Mouse (Mus musculus): ENCODE results near the gene Ripk3. TPM values are rescaled to one million over a fixed set of nuclear protein-coding genes. Genes with fewer than 3 reads are reported as not detected.

Ripk3 gene
- polyA plus RNA-seq, 1 experiment from 2014 or later, result 3.2 TPM

DNA sequence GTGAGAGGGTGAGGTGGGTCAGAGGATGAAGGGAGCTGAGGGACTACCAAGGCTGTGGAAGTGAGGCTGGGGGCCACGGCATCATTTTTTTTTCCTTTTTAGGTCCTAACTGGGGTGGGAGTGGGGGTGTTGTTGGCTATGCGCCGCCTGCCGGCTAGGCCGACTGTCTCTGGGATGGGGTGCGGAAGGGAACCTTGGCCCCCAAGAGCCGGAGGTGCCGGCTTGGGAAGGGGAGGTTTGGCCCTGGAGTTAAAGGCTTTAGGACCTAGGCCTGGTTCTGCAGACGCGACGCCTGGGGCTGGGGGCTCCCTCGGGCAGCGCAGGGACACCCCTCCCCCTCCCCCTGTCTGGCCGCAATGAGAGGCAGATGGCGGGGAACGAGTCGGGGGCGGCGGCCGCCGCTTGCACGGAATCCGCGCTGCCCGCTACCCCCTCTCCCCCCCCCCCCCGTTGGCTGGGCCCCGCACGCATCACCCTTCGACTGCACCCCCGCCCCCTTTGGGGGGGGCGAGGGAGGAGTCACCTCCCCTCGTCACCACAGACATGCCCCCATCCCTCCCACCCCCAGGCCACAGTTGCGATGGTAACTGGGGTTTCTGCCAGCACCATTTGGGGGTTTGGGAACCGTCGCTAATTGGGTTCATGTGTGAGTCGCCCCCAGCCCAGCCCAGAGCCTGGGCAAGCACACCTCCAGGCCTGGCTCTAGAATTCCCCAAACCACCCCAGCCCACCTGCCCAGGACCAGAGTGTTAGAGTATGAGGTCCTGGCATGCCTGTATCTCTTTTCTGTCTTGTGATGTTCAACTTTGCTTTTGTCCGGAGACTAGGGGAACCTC, 36.8 kb upstream of the Ripk3 start:
- no peaks in the 10 kb centered on the region for H3K27me3 ChIP-seq (replicated peaks; ENCODE audit: control insufficient read depth, insufficient read depth, low read length)
- peak overlapping the region; percentile 50 for H3K4me3 ChIP-seq (replicated peaks; ENCODE audit: low read length)
- H3K36me3 ChIP-seq (ENCODE audit: control insufficient read depth, insufficient read depth), result no peaks in the 10 kb centered on the region
- H3K9me3 ChIP-seq (ENCODE audit: control insufficient read depth, low read length), result no peaks in the 10 kb centered on the region
- H3K9ac ChIP-seq (replicated peaks; ENCODE audit: low read depth, low read length), result peak overlapping the region; percentile 52
- WGBS, result 1% methylated on average over 19 of the region's 37 CpGs
- peak overlapping the region; percentile 66 for H3K27ac ChIP-seq (ENCODE audit: low read length)
- peak; percentile 23 for ATAC-seq
- peak overlapping the region; percentile 69 for H3K4me2 ChIP-seq (ENCODE audit: low read length)
- H3K4me1 ChIP-seq (replicated peaks; ENCODE audit: control insufficient read depth, insufficient read depth, low read length), result peaks cover 31% of the 10 kb centered on the region

DNA sequence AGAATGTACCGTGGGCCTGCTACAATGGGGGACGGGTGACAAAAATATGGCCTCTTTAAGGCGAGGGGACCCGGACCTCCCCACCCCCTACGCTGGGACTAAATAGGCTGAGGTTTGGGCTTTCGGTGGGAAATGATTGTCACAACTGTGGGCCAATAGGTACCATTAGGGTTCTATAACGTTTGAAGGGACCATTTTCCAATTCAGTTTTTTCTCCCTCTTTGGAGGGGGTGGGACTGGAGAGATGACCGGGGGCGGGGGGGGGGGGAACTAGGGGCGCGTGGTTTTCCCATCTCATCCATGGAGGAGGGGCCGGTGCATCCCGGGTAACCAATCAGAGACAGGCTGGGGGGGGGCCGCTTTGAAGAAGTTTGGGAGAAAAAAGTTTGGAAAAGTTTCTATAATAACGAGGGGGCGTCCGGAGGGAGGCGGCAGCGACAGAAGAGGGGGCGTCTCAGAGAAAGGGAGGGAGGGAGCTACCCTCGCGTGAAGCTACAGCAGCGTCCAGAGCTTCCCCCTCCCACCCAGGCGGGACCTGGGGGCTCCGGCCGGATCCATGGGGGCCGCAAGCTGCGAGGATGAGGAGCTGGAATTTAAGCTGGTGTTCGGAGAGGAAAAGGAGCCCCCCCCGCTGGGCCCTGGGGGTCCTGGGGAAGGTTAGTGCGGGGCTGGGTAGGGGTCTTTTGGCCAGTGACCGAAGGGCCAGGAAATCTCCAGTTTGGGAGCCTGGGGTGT, 36.0 kb upstream of the Ripk3 start:
- peak overlapping the region; percentile 69 for H3K4me2 ChIP-seq (ENCODE audit: low read length)
- H3K36me3 ChIP-seq (ENCODE audit: control insufficient read depth, insufficient read depth), result no peaks in the 10 kb centered on the region
- H3K4me1 ChIP-seq (replicated peaks; ENCODE audit: control insufficient read depth, insufficient read depth, low read length), result peaks cover 31% of the 10 kb centered on the region
- H3K9ac ChIP-seq (replicated peaks; ENCODE audit: low read depth, low read length), result peak overlapping the region; percentile 52
- H3K27me3 ChIP-seq (replicated peaks; ENCODE audit: control insufficient read depth, insufficient read depth, low read length), result no peaks in the 10 kb centered on the region
- H3K4me3 ChIP-seq (replicated peaks; ENCODE audit: low read length), result peak overlapping the region; percentile 50
- peak overlapping the region; percentile 66 for H3K27ac ChIP-seq (ENCODE audit: low read length)
- 0% methylated on average over 31 of the region's 32 CpGs for WGBS
- ATAC-seq, result 0 out of 2 replicates have a peak, but pooled peaks have one; percentile 12
- no peaks in the 10 kb centered on the region for H3K9me3 ChIP-seq (ENCODE audit: control insufficient read depth, low read length)

DNA sequence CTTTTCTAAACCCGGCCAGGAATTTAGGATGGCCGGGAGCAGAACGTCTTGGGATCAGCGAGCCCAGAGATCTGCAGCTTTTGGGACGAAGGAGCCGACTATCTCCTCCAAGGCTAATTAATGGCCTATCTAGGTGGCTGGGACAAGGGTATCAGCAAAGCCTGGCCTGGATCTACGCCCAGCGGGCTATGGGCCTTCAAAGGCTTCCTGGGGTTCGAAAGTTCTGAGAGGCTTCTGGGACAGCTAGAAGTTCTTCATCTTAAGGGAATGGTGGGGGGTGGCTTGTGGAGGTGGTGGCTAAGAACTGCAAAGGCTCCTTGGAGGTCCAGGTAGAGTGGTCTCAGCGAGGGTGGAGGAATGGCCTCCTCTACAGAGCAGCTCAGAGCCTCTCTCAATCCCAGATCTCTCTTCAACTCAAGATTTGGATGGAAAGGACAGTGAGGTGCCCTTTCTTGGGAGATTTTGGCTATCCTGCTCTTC, 35.4 kb upstream of the Ripk3 start:
- H3K4me3 ChIP-seq (replicated peaks; ENCODE audit: low read length), result peak overlapping the region; percentile 49
- peak overlapping the region; percentile 61; the same call in 1 of the 2 replicates for H3K9ac ChIP-seq (replicated peaks; ENCODE audit: low read depth, low read length)
- peak overlapping the region; percentile 66; the same call in 1 of the 2 replicates for H3K27ac ChIP-seq (ENCODE audit: low read length)
- 3% methylated on average over 10 of the region's 10 CpGs for WGBS
- H3K4me1 ChIP-seq (replicated peaks; ENCODE audit: control insufficient read depth, insufficient read depth, low read length), result peaks cover 31% of the 10 kb centered on the region
- no peaks in the 10 kb centered on the region for H3K36me3 ChIP-seq (ENCODE audit: control insufficient read depth, insufficient read depth)
- peak overlapping the region; percentile 69 for H3K4me2 ChIP-seq (ENCODE audit: low read length)
- H3K9me3 ChIP-seq (ENCODE audit: control insufficient read depth, low read length), result no peaks in the 10 kb centered on the region
- H3K27me3 ChIP-seq (replicated peaks; ENCODE audit: control insufficient read depth, insufficient read depth, low read length), result no peaks in the 10 kb centered on the region
- ATAC-seq, result no peak

DNA sequence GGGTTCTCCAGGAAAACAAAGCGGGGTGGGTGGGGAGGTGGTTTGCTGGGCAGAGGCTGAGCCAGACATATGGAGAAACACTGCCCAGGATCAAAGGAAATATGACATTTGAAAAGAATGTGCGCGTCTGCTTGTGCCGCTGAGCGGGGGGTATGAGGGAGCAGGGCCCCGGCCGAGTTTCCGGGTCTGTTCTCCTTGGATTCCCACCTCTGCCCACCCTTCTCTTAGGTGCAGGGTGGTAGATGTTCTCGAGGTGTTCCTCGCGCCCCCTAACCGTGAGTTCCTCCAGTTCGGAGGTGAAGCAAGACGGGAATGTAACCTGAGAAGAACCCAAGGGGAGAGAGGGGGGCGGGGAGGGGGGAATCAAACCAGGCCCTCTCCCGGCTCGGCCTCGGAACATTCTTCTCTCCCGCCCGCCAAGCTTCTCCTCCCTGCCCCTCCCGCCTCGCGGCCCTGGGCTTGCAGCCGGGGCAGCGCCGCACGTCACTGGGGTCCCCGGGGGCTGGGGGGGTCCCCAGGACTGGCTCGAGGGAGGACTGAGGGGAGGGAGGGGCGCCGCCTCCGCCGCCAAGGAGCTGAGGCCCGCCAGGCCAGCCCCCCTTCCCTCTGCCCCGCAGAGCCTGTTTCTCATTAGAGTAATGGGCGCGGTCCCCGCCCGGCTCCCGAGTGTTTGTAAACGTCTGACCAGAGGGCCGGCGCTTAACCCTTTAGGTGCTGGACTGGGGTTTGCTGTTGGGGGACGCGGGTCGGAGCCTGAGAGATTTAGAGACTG, 34.5 kb upstream of the Ripk3 start, which contains the start of gene Nfatc4:
TSS of gene Nfatc4 (plus strand) at position 154 of the 772 bp plus-strand sequence.
- H3K4me3 ChIP-seq (replicated peaks; ENCODE audit: low read length), result peak within 1 kb of the TSS; percentile 49
- H3K36me3 ChIP-seq (ENCODE audit: control insufficient read depth, insufficient read depth), result no peaks in the 10 kb centered on the region
- no peaks in the 10 kb centered on the region for H3K27me3 ChIP-seq (replicated peaks; ENCODE audit: control insufficient read depth, insufficient read depth, low read length)
- H3K4me2 ChIP-seq (ENCODE audit: low read length), result peak within 1 kb of the TSS; percentile 69
- H3K9ac ChIP-seq (replicated peaks; ENCODE audit: low read depth, low read length), result peak within 1 kb of the TSS; percentile 61
- peaks cover 31% of the 10 kb centered on the region for H3K4me1 ChIP-seq (replicated peaks; ENCODE audit: control insufficient read depth, insufficient read depth, low read length)
- no peaks in the 10 kb centered on the region for H3K9me3 ChIP-seq (ENCODE audit: control insufficient read depth, low read length)
- ATAC-seq, result peak; percentile 63
- under 1% methylated on average over 46 of the region's 46 CpGs for WGBS
- peak within 1 kb of the TSS; percentile 69 for H3K27ac ChIP-seq (ENCODE audit: low read length)

DNA sequence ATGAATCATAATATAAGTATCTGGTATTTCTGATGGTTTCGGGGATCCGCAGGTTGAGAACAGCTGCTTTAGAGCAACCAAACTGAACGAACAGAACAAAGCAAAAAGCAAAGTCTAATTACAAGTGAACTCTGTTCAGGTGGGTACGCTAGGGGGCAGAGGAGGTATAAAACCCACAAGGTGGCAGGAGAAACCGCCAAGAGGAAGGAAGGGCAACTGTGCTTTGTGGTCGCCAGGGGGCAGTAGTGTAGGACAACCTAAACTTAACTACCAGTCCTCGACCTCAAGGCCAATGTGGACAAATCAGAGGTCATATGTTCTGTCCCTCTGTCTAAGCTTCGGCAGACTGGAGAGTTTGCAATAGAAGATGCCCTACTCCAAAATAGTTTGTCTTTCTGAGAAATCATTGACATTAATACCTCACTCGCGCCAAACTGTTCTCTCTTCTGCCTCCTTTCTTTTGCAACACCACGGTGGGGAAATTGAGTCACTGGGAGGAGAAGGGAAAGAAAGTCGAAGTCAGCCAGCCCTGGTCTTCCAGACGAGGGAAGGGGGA, 33.8 kb upstream of the Ripk3 start:
- 5% methylated on average over 13 of the region's 13 CpGs for WGBS
- peaks cover 31% of the 10 kb centered on the region for H3K4me1 ChIP-seq (replicated peaks; ENCODE audit: control insufficient read depth, insufficient read depth, low read length)
- H3K27ac ChIP-seq (ENCODE audit: low read length), result peak overlapping the region; percentile 69; the same call in 1 of the 2 replicates
- H3K27me3 ChIP-seq (replicated peaks; ENCODE audit: control insufficient read depth, insufficient read depth, low read length), result no peaks in the 10 kb centered on the region
- H3K9me3 ChIP-seq (ENCODE audit: control insufficient read depth, low read length), result no peaks in the 10 kb centered on the region
- peak; percentile 21; the same call in 1 of the 2 replicates for ATAC-seq
- no peaks in the 10 kb centered on the region for H3K36me3 ChIP-seq (ENCODE audit: control insufficient read depth, insufficient read depth)
- H3K4me3 ChIP-seq (replicated peaks; ENCODE audit: low read length), result peak overlapping the region; percentile 49
- H3K4me2 ChIP-seq (ENCODE audit: low read length), result peak overlapping the region; percentile 69
- H3K9ac ChIP-seq (replicated peaks; ENCODE audit: low read depth, low read length), result no peak overlapping the region; the same call in 1 of the 2 replicates

DNA sequence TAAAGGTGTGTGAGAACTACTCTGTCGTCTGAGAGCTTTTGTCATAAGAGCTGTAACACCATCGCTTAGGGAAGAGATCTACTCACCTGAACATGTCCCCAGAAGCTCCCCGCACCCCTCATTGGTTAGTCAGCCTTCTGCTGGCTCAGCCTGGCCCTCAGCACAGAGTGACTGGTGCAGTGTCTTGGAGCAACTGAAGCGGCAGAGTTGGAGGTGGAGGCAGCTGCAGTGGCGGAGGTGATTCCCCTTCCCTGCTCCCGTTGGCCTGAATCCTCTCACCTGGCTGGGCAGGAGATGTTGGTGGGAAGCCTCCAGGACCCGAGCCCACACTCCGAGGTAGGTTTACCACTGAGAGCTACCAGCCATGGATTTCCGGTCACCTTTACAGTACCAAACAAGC, 31.9 kb upstream of the Ripk3 start:
- ATAC-seq, result no peak
- 84% methylated on average over 9 of the region's 9 CpGs for WGBS
- Histone ChIP-seq H3K36me3 (ENCODE audit: control insufficient read depth, insufficient read depth) (no peaks in the 10 kb centered on the region), H3K9ac (replicated peaks; ENCODE audit: low read depth, low read length) (no peak overlapping the region), H3K4me3 (replicated peaks; ENCODE audit: low read length) (no peak overlapping the region), H3K27me3 (replicated peaks; ENCODE audit: control insufficient read depth, insufficient read depth, low read length) (no peaks in the 10 kb centered on the region), H3K9me3 (ENCODE audit: control insufficient read depth, low read length) (no peaks in the 10 kb centered on the region), H3K4me2 (ENCODE audit: low read length) (no peak overlapping the region), H3K4me1 (replicated peaks; ENCODE audit: control insufficient read depth, insufficient read depth, low read length) (peaks cover 18% of the 10 kb centered on the region), H3K27ac (ENCODE audit: low read length) (no peak overlapping the region)

DNA sequence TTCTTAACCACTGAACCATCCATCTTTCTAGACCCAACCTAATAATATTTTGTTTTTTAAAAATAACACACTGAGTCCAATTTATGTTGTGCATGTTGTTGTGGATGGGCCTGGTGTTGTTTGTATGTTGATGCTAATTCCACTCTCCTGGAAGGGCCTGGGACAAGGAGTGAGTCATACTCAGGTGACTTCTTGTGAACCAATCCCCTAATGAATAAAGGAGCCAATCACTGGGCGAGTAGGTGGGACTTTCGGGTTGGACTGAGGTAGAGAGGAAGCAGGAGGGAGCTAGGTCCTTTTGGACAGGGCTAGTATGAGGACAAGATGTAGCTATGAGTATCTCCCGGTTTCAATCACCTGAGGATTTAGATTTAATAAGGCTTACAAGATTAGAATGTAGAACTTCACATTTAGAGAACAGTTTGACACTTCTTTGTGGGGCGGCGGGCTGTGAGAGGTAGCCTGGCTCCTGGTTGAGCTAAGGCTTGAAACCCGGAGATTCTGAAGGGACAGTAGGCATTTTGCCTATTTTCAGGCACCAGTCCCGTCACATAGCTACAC, 31.3 kb upstream of the Ripk3 start:
- no peak overlapping the region for H3K4me2 ChIP-seq (ENCODE audit: low read length)
- no peak for ATAC-seq
- no peak overlapping the region for H3K9ac ChIP-seq (replicated peaks; ENCODE audit: low read depth, low read length)
- peaks cover 12% of the 10 kb centered on the region for H3K4me1 ChIP-seq (replicated peaks; ENCODE audit: control insufficient read depth, insufficient read depth, low read length)
- H3K36me3 ChIP-seq (ENCODE audit: control insufficient read depth, insufficient read depth), result no peaks in the 10 kb centered on the region
- no peak overlapping the region for H3K27ac ChIP-seq (ENCODE audit: low read length)
- no peaks in the 10 kb centered on the region for H3K9me3 ChIP-seq (ENCODE audit: control insufficient read depth, low read length)
- WGBS, result 83% methylated on average over 7 of the region's 7 CpGs
- no peaks in the 10 kb centered on the region for H3K27me3 ChIP-seq (replicated peaks; ENCODE audit: control insufficient read depth, insufficient read depth, low read length)
- H3K4me3 ChIP-seq (replicated peaks; ENCODE audit: low read length), result no peak overlapping the region

DNA sequence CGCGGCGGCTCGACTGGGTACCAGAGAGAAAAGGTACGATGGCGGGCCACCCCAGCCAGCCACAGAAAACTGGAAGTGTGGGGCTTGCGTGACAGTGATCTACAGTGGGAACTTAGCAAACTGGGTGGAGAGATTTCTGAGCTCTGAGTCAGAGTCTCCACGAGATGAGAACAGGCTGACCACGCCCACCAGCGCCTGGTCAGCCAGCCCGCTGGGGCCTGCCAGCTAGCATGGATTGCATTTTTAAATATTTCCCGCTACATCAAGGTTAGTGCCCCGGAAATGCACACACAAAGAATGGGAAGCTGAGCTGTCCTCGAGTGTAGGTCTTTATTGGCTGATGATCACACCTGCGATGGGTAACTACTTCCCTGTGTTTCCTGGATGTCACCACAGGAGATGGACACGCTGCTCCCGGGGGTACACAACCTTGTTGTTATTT, 26.7 kb upstream of the Ripk3 start:
- ATAC-seq, result peak; percentile 55
- WGBS, result 19% methylated on average over 17 of the region's 17 CpGs
- peak overlapping the region; percentile 7 for H3K9ac ChIP-seq (replicated peaks; ENCODE audit: low read depth, low read length)
- H3K4me3 ChIP-seq (replicated peaks; ENCODE audit: low read length), result peak overlapping the region; percentile 46
- H3K4me1 ChIP-seq (replicated peaks; ENCODE audit: control insufficient read depth, insufficient read depth, low read length), result no peaks in the 10 kb centered on the region
- no peaks in the 10 kb centered on the region for H3K27me3 ChIP-seq (replicated peaks; ENCODE audit: control insufficient read depth, insufficient read depth, low read length)
- no peak overlapping the region for H3K27ac ChIP-seq (ENCODE audit: low read length)
- no peaks in the 10 kb centered on the region for H3K9me3 ChIP-seq (ENCODE audit: control insufficient read depth, low read length)
- peak overlapping the region; percentile 56 for H3K4me2 ChIP-seq (ENCODE audit: low read length)
- no peaks in the 10 kb centered on the region for H3K36me3 ChIP-seq (ENCODE audit: control insufficient read depth, insufficient read depth)

Measured in forebrain, embryonic 16.5 days (tissue).